Mouse (Mus musculus): ENCODE results near the gene Exoc6. TPM values are rescaled to one million over a fixed set of nuclear protein-coding genes. Genes with fewer than 3 reads are reported as not detected.
"Not testable (repeated sequence)": the region's sequence is repeated elsewhere in the genome, so short reads cannot be mapped to it uniquely, and the experiment has no call there.

The Exoc6 gene
- 10 to 100 TPM; 33.8 to 49.4 (median 36.4) TPM for polyA plus RNA-seq (2017; shearing (Covaris generic))

- ATAC-seq = peak; percentile 71
Observed at GRCm38 (mm10) chr19:37550101-37551039, at the start of gene Exoc6. TSS of gene Exoc6 (plus strand) at chr19:37550418.

GRCm38 (mm10) chr19:37502996-37503395 is 47.2 kb upstream of the Exoc6 start:
- ATAC-seq = no peak

DNA sequence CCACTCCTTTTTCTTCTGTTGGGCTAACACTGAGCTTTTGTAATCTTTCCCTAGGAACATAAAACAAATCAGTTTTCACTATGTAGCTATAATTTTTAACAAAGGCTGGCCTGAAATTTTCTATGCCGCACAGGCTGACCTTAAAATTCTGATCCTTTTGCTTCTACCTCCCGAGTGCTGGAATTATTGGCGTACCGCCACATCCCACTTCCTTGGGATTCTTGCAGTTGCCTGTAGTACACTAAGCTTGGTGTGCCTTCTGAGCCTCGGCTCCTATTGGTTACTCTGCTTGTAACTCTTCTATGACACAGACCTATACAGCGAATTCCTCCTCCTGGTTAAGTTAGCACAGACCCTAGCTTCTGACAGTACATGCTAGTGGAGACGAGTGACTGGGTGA is 44.2 kb upstream of the Exoc6 start:
- no peak for ATAC-seq

DNA sequence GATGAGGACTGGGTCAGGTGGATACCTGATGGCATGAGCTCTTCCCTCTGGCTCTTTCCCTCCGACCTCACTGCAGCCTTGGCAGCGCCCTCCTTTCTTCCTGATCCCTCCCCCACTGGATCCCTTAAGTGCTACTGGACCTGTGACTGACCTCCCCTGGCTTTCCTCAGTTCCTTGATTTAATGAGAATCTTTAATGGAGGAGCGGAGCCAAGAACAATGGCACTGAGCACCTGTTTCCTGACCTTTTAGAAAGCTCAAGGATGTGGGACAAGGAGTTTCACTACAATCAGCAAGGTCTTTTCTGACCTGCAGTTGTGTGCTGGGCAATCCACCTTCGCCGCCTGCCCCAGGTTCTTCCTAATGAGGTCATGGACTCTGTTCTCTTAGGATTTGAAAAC is 43.6 kb upstream of the Exoc6 start:
- no peak for ATAC-seq

DNA sequence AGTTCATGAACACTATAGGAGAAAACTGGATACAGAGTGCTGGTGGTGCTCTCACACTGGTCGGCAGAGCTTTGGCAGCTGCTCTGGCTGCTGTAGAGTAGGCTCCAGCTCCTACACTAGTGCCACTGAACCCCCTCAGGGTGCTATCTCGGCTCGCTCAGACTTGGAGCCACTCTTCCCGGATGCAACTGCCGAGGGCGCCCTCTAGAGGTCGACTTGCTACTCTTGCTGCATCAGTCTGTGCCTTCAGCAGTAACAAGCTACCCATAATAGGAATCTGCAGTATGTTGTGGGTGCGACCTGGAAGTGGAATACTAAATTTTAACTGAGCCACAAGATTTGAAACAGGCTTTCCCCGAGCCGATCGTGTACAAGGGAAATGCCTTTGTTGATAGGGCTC is 40.5 kb upstream of the Exoc6 start:
- ATAC-seq = no peak

- no peak for ATAC-seq
Observed at GRCm38 (mm10) chr19:37514811-37515292, 35.4 kb upstream of the Exoc6 start.

DNA sequence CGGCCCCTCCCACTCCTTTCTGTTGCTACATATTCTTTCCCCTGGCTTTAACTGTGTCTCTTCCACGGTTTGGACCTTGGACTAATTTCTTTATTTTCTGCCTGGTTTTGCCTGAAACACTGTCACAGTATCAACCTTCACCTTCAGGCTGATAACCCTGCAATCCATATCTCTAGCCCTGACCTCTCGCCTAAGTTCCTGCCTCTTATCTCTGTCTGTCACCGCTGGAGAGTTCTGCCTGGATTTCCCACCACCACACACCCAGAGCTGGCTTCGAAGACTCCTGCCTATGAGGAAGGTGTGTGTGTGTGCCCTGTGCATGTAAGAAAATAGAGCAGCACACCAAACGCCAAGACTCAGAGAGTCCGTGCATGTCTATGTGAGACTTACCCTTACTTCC is 32.8 kb upstream of the Exoc6 start:
- ATAC-seq = no peak

DNA sequence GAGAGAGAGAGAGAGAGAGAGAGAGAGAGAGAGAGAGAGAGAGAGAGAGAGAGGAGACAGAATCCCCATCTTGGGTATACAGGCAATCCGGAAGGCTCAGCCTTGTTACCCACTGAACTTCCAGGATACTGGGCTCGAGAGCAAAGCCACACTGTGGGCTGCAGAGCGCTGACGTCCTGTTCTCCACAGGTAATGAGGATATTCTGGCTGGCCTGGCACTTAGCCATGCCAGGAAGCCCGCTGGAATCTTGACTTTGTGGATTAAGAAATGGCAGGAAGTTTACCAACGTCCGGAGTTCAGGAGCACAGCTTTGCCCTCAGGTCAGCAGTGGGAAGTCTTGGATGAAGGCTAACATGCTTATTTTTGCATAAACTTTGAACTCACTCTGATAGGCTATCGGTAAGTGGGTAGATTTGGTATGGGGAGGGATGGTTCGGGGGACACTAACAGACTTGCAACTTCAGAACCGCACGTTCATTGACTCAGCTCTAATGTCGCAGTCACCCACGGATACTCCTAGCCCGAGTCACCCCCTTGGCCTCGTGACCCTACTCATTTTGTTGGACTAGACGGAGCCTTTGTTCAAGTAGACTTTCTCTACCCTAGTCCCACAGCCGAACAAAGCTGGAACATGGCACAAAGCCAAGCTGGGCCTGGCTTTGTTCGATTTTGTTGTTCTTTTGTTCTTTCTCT is 29.3 kb upstream of the Exoc6 start:
- ATAC-seq = no peak

DNA sequence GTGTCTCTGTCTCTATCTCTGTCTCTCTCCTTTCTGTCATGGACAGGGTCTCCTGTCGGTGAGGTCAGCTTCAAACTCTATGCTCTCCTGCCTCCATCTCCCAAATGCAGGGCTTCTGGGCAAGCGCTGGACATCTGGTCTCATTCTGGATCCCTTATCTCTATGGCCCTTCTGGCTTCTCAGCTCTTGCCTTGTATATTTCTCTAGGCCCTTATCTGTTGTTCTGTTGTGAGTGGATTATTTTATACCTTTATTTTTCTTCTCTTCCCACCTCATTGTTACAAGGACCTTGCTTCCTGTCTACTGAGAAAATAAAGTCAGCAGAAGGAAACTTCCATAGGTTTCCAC is 28.8 kb upstream of the Exoc6 start:
- ATAC-seq = no peak

GRCm38 (mm10) chr19:37523280-37524062 is 26.7 kb upstream of the Exoc6 start:
- peak; percentile 55 for ATAC-seq

GRCm38 (mm10) chr19:37525925-37526324 is 24.3 kb upstream of the Exoc6 start:
- ATAC-seq = no peak

GRCm38 (mm10) chr19:37526768-37527167 is 23.4 kb upstream of the Exoc6 start:
- ATAC-seq = peak; percentile 45

GRCm38 (mm10) chr19:37527736-37528135 is 22.5 kb upstream of the Exoc6 start:
- not testable (repeated sequence) for ATAC-seq

DNA sequence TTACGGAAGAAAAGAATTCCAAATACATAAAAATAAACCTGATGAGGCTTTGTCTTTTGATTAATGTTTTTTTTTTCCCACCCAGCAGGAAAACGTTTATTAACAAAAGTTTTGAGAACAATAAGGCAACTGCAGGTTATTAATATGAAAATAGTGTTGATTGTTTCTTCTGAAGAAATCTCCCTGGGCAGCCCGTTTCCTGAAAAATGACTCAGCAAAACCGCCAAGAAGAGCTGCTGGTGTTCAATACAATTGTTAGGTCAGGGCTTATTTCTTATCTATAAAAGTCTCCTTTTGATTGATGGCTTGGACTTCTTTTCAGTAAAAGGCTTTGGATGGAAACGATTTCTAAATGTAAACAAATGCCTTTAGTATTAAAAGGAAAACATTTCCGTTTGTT is 21.6 kb upstream of the Exoc6 start:
- no peak for ATAC-seq

DNA sequence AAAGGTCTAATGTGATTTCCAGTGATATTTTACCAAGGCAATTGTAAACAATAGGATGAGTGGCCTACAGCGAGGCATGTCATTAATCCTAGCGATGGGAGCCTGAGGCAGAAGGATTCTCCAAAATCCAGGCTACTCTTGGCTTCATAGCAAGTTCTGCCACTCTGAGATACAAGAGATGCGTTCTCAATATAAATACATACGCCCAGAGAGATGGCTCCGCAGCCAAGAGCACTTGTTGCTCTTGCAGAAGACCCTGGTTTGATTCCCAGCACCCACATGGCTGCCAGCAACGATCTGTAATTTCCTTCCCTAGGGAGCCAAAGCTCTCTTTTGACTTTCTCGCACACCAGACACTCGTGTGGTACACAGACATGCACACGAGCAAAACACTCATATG is 20.9 kb upstream of the Exoc6 start:
- no peak for ATAC-seq

DNA sequence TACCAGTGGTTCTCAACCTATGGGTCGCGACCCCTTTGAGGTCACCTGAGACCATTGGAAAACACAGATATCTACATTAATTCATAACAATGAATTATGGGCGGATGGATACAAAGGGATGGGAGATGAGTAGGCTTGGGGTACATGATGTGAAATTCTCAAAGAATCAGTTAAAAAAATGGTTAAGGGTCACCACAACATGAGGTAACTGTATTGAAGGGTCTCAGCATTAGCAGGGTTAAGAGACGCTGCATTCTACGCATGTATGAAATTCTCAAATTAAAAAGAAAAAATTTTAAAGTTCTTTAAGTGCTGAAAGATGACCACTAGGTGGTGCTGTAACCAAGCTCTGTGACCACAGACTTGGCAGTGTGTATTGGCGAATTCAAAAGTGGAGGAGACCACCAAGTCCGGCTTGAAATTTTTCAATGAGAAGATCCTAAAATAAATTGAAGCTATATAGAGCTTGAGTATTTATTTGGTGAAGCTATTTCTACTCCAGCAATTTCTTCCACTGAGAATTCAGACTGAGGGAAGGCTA is 20.2 kb upstream of the Exoc6 start:
- ATAC-seq = no peak

GRCm38 (mm10) chr19:37530601-37531000 is 19.6 kb upstream of the Exoc6 start:
- no peak for ATAC-seq

DNA sequence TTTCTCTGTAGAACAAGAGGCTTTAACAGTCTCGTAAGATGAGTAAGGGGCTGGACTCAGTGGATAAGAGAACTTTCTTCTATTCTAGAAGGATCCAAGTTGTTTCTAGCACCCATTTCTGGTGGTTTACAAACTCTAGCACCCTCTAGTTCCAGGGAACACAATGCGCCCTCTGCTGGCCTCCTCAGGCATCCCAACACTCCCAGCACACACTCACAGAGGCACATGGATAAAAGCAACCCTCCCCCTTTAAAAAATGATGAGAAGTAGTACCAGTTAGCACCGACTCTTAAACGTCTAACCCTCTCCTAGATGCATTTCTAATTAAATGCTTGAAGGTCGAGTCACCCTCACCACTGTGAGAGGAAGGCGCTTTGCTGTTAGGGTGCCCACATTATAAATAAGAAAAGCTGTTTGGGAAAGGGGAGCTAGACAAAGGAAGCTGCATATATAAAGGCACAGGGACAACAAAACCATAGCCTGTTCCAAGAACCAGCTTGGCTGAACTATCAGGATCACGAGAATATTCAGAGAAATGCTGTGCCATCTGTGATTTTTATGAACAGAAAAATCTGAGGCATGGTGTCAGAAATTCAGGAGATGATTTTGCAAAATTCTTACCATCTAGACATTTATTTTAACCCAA is 18.9 kb upstream of the Exoc6 start:
- no peak for ATAC-seq

- ATAC-seq = no peak
Observed at GRCm38 (mm10) chr19:37533196-37533595, 17.0 kb upstream of the Exoc6 start.

- ATAC-seq = peak; percentile 86
Observed at GRCm38 (mm10) chr19:37534737-37535365, 15.4 kb upstream of the Exoc6 start.

GRCm38 (mm10) chr19:37536426-37536825 is 13.8 kb upstream of the Exoc6 start:
- no peak for ATAC-seq

- ATAC-seq = no peak
Observed at GRCm38 (mm10) chr19:37537717-37538116, 12.5 kb upstream of the Exoc6 start.
